Mouse (Mus musculus): ENCODE measurements at regions not wholly inside any gene's neighbourhood (a gene's known extent, or its start where the extent isn't known, plus 50 kb on each side); places are given as distances from the start of the nearest gene placed in this dataset.

DNA sequence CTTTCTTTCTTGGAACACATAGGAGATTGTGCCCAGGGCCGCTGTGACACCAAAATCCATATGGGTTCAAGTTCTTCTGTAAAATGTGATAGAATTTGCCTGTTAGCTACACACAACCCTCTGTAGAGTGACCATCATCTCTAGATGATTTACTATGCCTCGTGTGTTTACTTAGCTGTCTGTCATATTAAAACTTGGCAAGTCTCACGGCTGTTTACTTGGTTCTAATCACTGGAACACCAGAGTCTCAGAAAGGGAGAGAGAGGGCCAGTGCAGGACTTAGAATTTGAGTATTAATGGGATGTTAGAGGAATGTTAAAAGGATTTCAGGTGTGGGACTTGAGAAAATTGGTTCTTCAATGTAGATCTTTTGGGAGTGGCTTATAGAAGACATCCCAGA lies 248.6 kb upstream of the Gm5148 start:
- H3K27ac ChIP-seq (replicated peaks; ENCODE audit: low read depth, low read length): no peak overlapping the region
- H3K27me3 ChIP-seq (ENCODE audit: control insufficient read depth, insufficient read depth, low read length): no peaks in the 10 kb centered on the region
- H3K9ac ChIP-seq (ENCODE audit: low read depth, low read length, severe bottlenecking): no peak overlapping the region
- no peak for DNase-seq (ENCODE audit: low spot score)
- peaks cover 27% of the 10 kb centered on the region for H3K4me1 ChIP-seq (ENCODE audit: control insufficient read depth, insufficient read depth, low read length)
- no peak overlapping the region for H3K4me3 ChIP-seq (replicated peaks; ENCODE audit: low read length)
- no peaks in the 10 kb centered on the region for H3K36me3 ChIP-seq (ENCODE audit: control insufficient read depth, insufficient read depth, low read length)
- no peaks in the 10 kb centered on the region for H3K9me3 ChIP-seq (ENCODE audit: control insufficient read depth, low read length)
- H3K4me2 ChIP-seq (replicated peaks; ENCODE audit: low read depth, low read length, severe bottlenecking): no peak overlapping the region
- ATAC-seq (ENCODE audit: low FRiP score, low read depth): no peak
- 60% methylated on average over 3 of the region's 3 CpGs for WGBS
- TF ChIP-seq POLR2A (IDR thresholded peaks at IDR 0.05; ENCODE audit: borderline replicate concordance, extremely low read depth, insufficient read depth, insufficient read length): no peak

- DNase-seq (ENCODE audit: low spot score): no peak
- H3K27me3 ChIP-seq (ENCODE audit: control insufficient read depth, insufficient read depth, low read length): no peaks in the 10 kb centered on the region
- H3K9ac ChIP-seq (ENCODE audit: low read depth, low read length, severe bottlenecking): no peak overlapping the region
- 46% methylated on average over 2 of the region's 2 CpGs for WGBS
- no peaks in the 10 kb centered on the region for H3K9me3 ChIP-seq (ENCODE audit: control insufficient read depth, low read length)
- no peak for TF ChIP-seq POLR2A (IDR thresholded peaks at IDR 0.05; ENCODE audit: borderline replicate concordance, extremely low read depth, insufficient read depth, insufficient read length)
- no peak for ATAC-seq (ENCODE audit: low FRiP score, low read depth)
- no peak overlapping the region for H3K4me2 ChIP-seq (replicated peaks; ENCODE audit: low read depth, low read length, severe bottlenecking)
- H3K4me3 ChIP-seq (replicated peaks; ENCODE audit: low read length): no peak overlapping the region
- H3K27ac ChIP-seq (replicated peaks; ENCODE audit: low read depth, low read length): no peak overlapping the region
- peaks cover 13% of the 10 kb centered on the region for H3K4me1 ChIP-seq (ENCODE audit: control insufficient read depth, insufficient read depth, low read length)
- H3K36me3 ChIP-seq (ENCODE audit: control insufficient read depth, insufficient read depth, low read length): no peaks in the 10 kb centered on the region
These were observed 246.9 kb upstream of the Gm5148 start for GRCm38 (mm10) chr3:37971240-37971639.

DNA sequence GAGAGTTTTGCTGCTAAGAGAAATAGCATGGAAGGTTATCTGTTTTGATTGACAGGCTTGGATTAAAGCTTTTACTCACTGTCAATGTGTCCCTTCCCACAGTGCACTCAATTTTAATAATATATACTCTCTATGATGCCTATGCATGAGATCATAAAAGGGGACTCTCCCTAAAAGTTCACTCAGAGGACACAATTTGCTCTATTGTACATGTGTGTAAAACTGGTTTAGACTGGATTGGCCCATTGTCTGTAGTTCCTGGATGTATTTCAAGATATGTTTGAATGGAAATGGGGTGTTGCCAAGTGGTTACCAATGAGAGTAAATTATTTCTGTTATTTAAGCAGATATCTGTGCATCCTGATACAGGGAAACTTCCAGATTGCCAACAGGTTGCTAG lies 244.4 kb upstream of the Gm5148 start:
- Histone ChIP-seq H3K9ac (ENCODE audit: low read depth, low read length, severe bottlenecking) (no peak overlapping the region), H3K27ac (replicated peaks; ENCODE audit: low read depth, low read length) (no peak overlapping the region), H3K4me1 (ENCODE audit: control insufficient read depth, insufficient read depth, low read length) (no peaks in the 10 kb centered on the region), H3K4me3 (replicated peaks; ENCODE audit: low read length) (no peak overlapping the region), H3K36me3 (ENCODE audit: control insufficient read depth, insufficient read depth, low read length) (no peaks in the 10 kb centered on the region), H3K9me3 (ENCODE audit: control insufficient read depth, low read length) (no peaks in the 10 kb centered on the region), H3K4me2 (replicated peaks; ENCODE audit: low read depth, low read length, severe bottlenecking) (no peak overlapping the region), H3K27me3 (ENCODE audit: control insufficient read depth, insufficient read depth, low read length) (no peaks in the 10 kb centered on the region)
- ATAC-seq (ENCODE audit: low FRiP score, low read depth): no peak
- TF ChIP-seq POLR2A (IDR thresholded peaks at IDR 0.05; ENCODE audit: borderline replicate concordance, extremely low read depth, insufficient read depth, insufficient read length): no peak
- no peak for DNase-seq (ENCODE audit: low spot score)

DNA sequence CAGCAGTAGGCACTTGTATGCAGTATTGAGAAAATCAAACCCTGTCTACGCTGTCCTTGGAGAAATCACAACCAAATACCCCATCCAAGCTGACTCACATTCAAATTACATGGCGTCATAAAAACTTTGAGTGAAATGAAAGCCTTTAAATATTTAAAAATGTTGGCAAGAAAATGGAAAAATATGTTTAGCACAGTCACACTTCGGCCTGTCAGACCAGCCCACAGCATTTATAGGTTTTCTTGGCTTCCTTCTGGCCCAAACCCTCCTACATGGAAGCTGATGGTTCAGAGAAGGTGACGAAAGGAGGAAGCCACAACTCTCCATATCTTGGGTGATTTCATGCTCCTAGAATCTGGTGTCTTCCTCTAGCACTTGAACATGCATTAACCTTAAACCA lies 240.9 kb upstream of the Gm5148 start:
- H3K27ac ChIP-seq (replicated peaks; ENCODE audit: low read depth, low read length): no peak overlapping the region
- H3K4me2 ChIP-seq (replicated peaks; ENCODE audit: low read depth, low read length, severe bottlenecking): no peak overlapping the region
- no peaks in the 10 kb centered on the region for H3K27me3 ChIP-seq (ENCODE audit: control insufficient read depth, insufficient read depth, low read length)
- no peak for TF ChIP-seq POLR2A (IDR thresholded peaks at IDR 0.05; ENCODE audit: borderline replicate concordance, extremely low read depth, insufficient read depth, insufficient read length)
- DNase-seq (ENCODE audit: low spot score): no peak
- 70% methylated on average over 4 of the region's 4 CpGs for WGBS
- peaks cover 8% of the 10 kb centered on the region; the same call in 1 of the 2 replicates for H3K4me1 ChIP-seq (ENCODE audit: control insufficient read depth, insufficient read depth, low read length)
- no peak overlapping the region for H3K4me3 ChIP-seq (replicated peaks; ENCODE audit: low read length)
- no peaks in the 10 kb centered on the region for H3K36me3 ChIP-seq (ENCODE audit: control insufficient read depth, insufficient read depth, low read length)
- H3K9ac ChIP-seq (ENCODE audit: low read depth, low read length, severe bottlenecking): no peak overlapping the region
- no peak for ATAC-seq (ENCODE audit: low FRiP score, low read depth)
- H3K9me3 ChIP-seq (ENCODE audit: control insufficient read depth, low read length): no peaks in the 10 kb centered on the region

DNA sequence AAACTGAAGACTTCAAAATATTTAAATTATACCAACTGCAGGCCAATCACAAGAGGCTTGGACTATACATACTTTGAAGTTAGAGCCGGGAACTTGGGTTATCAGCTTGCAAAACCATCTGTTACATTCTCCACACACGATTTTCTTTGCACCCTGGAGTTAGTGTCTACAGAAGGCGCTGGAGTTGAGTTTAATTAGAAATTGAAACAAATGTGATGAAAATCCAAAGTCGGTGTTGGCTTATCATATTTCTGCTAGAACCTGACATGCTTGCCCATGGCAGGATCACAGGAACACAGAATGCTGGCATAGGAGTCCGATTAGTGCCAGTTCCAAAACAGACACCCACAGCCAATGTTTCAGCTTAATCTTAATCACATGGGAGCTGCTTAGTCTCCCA lies 239.8 kb upstream of the Gm5148 start:
- peaks cover 8% of the 10 kb centered on the region; the same call in 1 of the 2 replicates for H3K4me1 ChIP-seq (ENCODE audit: control insufficient read depth, insufficient read depth, low read length)
- no peak overlapping the region for H3K9ac ChIP-seq (ENCODE audit: low read depth, low read length, severe bottlenecking)
- no peak overlapping the region for H3K4me3 ChIP-seq (replicated peaks; ENCODE audit: low read length)
- 59% methylated on average over 5 of the region's 5 CpGs for WGBS
- no peaks in the 10 kb centered on the region for H3K36me3 ChIP-seq (ENCODE audit: control insufficient read depth, insufficient read depth, low read length)
- DNase-seq (ENCODE audit: low spot score) (no peak), ATAC-seq (ENCODE audit: low FRiP score, low read depth) (no peak)
- H3K9me3 ChIP-seq (ENCODE audit: control insufficient read depth, low read length): no peaks in the 10 kb centered on the region
- H3K27ac ChIP-seq (replicated peaks; ENCODE audit: low read depth, low read length): no peak overlapping the region
- H3K4me2 ChIP-seq (replicated peaks; ENCODE audit: low read depth, low read length, severe bottlenecking): no peak overlapping the region
- no peak for TF ChIP-seq POLR2A (IDR thresholded peaks at IDR 0.05; ENCODE audit: borderline replicate concordance, extremely low read depth, insufficient read depth, insufficient read length)
- H3K27me3 ChIP-seq (ENCODE audit: control insufficient read depth, insufficient read depth, low read length): no peaks in the 10 kb centered on the region

DNA sequence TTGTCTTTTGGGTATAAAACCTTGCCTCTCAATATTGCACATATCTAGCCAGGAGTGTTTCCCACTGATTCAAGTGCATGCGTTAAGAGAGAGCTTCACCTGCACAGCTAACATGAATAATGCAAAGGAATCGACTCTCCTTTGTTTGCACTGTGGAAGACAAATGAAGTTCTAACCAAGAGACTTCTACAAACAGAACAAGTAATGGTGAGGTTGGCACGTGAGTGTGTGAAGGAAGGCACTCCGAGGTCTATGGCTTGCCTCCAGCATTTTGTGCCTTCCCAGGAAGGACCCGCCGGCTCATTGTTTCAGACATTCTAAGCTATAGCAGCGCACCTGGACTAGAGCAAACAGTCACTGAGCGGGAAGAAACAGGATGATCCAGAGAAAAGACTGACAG lies 238.5 kb upstream of the Gm5148 start:
- Histone ChIP-seq H3K9ac (ENCODE audit: low read depth, low read length, severe bottlenecking) (no peak overlapping the region), H3K27me3 (ENCODE audit: control insufficient read depth, insufficient read depth, low read length) (no peaks in the 10 kb centered on the region), H3K4me2 (replicated peaks; ENCODE audit: low read depth, low read length, severe bottlenecking) (no peak overlapping the region), H3K36me3 (ENCODE audit: control insufficient read depth, insufficient read depth, low read length) (no peaks in the 10 kb centered on the region), H3K4me3 (replicated peaks; ENCODE audit: low read length) (no peak overlapping the region), H3K9me3 (ENCODE audit: control insufficient read depth, low read length) (no peaks in the 10 kb centered on the region), H3K4me1 (ENCODE audit: control insufficient read depth, insufficient read depth, low read length) (peaks cover 8% of the 10 kb centered on the region; the same call in 1 of the 2 replicates), H3K27ac (replicated peaks; ENCODE audit: low read depth, low read length) (no peak overlapping the region)
- no peak for TF ChIP-seq POLR2A (IDR thresholded peaks at IDR 0.05; ENCODE audit: borderline replicate concordance, extremely low read depth, insufficient read depth, insufficient read length)
- 0 out of 2 replicates have a peak, but pooled peaks have one; percentile 4 for ATAC-seq (ENCODE audit: low FRiP score, low read depth)
- DNase-seq (ENCODE audit: low spot score): no peak
- WGBS: 75% methylated on average over 8 of the region's 8 CpGs
